Mouse (Mus musculus) kidney, postnatal 4 days (tissue): ENCODE measurements around the gene Large2.

ENCODE experiments used
- DNase-seq, 2 experiments: peaks; one replicate each; pipeline ENCODE4 v3.0.0; 2021; ENCODE audit warnings: mixed read lengths in 2 of 2

The Large2 gene

DNA sequence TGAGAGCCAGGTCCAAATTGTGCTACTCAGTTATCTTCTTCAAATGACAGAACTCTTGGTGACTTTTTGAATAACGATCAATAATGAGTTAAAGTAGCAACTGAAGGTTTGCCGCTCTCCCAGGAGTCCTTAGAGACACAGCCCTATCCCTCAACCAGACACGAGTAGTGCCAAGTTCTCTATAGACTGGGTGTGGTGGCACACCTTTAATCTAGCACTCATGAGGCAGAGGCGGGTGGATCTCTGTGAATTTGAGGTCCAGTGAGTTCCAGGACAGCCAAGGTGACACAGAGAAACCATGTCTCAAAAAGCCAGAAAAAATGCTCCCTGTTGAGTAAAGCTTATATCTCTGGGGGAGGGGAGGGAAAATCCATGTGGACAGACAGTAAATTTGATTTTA is 47.1 kb downstream of the Large2 start:
- no peak for DNase-seq

GRCm38 (mm10) chr2:92326221-92326620 is 48.4 kb downstream of the Large2 start:
- no peak for DNase-seq

DNA sequence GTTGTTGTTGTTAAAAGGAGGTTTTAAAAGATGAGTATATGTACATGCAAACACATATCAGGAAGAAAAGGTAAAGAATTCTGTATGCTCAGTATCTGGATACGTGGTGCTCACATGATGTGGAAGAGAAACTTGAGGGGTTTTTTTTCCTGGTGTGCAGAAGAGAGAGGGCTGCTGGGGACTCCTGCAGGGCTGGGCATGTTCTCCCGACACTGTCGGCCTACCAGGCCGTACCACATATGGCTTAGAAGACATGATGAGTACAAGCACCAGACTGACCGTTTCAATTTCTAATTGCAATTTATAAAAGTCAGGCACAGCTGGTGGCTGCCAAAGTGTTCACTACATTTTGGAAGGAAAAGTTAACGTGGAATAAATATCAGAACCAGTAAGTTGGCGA is 49.0 kb downstream of the Large2 start:
- DNase-seq, result no peak

DNA sequence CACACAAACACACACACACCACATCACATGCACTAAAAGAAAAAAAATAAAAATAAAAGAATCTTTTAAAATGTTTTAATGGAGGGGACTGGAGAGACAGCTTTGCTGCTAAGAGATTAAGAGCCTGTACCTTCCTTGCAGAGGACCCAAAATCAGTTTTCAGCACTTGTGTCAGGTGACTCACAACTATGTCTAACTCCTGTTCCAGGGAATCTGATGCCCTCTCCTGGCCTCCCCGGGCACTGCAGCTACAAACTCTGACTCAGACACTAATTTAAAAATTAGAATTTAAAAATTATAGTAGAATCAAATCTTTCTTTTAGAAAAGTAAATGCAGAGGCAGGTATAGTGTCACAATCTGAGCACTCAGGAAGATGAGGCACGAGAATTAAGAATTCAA is 52.0 kb downstream of the Large2 start:
- peak; percentile 57 for DNase-seq

GRCm38 (mm10) chr2:92317228-92317627 is 57.4 kb downstream of the Large2 start:
- no peak for DNase-seq

GRCm38 (mm10) chr2:92316652-92317051 is 58.0 kb downstream of the Large2 start:
- no peak for DNase-seq
